Mouse (Mus musculus) midbrain, embryonic 14.5 days (tissue): Measurements from ENCODE around the gene BC025920. TPM values are rescaled to one million over a fixed set of nuclear protein-coding genes. Genes with fewer than 3 reads are reported as not detected.
A peak's percentile ranks its signal among the peaks of the same experiment; 100 is the strongest.

Experiments used
- ATAC-seq: fragments of 200-750 bp; cut with Nextera tagmentation; 2 replicates; pipeline ENCODE4 v1.8.0; 2017; ENCODE audit warnings: moderate number of reproducible peaks, moderate library complexity; ENCODE audit not compliant: low FRiP score, low TSS enrichment
- DNase-seq: peaks from one replicate; pipeline ENCODE4 v3.0.0-alpha.2; 2015
- H3K27ac ChIP-seq: fragments of 300-500 bp; sonication (generic); replicated peaks from 2 replicates; pipeline ENCODE4 v1.5.1; 2014; ENCODE audit warnings: mild to moderate bottlenecking, low read depth, low read length, moderate library complexity
- H3K27me3 ChIP-seq: fragments of 300-500 bp; sonication (generic); 2 replicates; pipeline ENCODE4 v1.6.1; 2014; ENCODE audit warnings: low read length, control low read depth, mixed read lengths; ENCODE audit not compliant: control insufficient read depth, insufficient read depth
- H3K36me3 ChIP-seq: fragments of 300-500 bp; sonication (generic); 2 replicates; pipeline ENCODE4 v1.6.1; 2014; ENCODE audit warnings: low read length, control low read depth; ENCODE audit not compliant: control insufficient read depth, insufficient read depth
- H3K4me1 ChIP-seq: fragments of 300-500 bp; sonication (generic); 2 replicates; pipeline ENCODE4 v1.6.1; 2014; ENCODE audit warnings: mild to moderate bottlenecking, antibody characterized with exemption, low read length, control low read depth; ENCODE audit not compliant: control insufficient read depth, insufficient read depth
- H3K4me2 ChIP-seq: fragments of 300-500 bp; sonication (generic); 2 replicates; pipeline ENCODE4 v1.6.1; 2014; ENCODE audit warnings: mild to moderate bottlenecking, low read length, moderate library complexity
- H3K4me3 ChIP-seq: fragments of 300-500 bp; sonication (generic); replicated peaks from 2 replicates; pipeline ENCODE4 v1.5.1; 2014; ENCODE audit warnings: low read depth, low read length
- H3K9ac ChIP-seq: fragments of 300-500 bp; sonication (generic); replicated peaks from 2 replicates; pipeline ENCODE4 v1.6.1; 2014; ENCODE audit warnings: mild to moderate bottlenecking, low read length, moderate library complexity
- H3K9me3 ChIP-seq: fragments of 300-500 bp; sonication (generic); 2 replicates; pipeline ENCODE4 v1.6.1; 2016; ENCODE audit warnings: low read length, control low read depth, mixed read lengths; ENCODE audit not compliant: control insufficient read depth
- WGBS: fragments of 180-500 bp; shearing (Covaris S2); extraction: QIAGEN DNeasy Blood & Tissue Kit; methylation state at CpG from one replicate; pipeline ENCODE4 v1.1.7; 2014; 5-methylcytosine and 5-hydroxymethylcytosine counted together
- polyA plus RNA-seq: library from polyadenylated mRNA; unstranded; fragments of >200 nt; fragmentation: Nextera tagmentation; extraction: Ambion mirVana; gene quantifications from 2 replicates; pipeline ENCODE4 v1.2.1, GENCODE M21; 2014

The BC025920 gene
- polyA plus RNA-seq, result 0.74 and 1.1 TPM in 2 replicates

- Histone ChIP-seq H3K4me1 (peaks cover 23% of the 10 kb centered on the region), H3K27me3 (peaks cover 6% of the 10 kb centered on the region; the same call in 1 of the 2 replicates), H3K9ac (peak within 1 kb of the TSS; percentile 54), H3K9me3 (no peaks in the 10 kb centered on the region), H3K36me3 (no peaks in the 10 kb centered on the region), H3K4me2 (peak within 1 kb of the TSS; percentile 85), H3K4me3 (peak within 1 kb of the TSS; percentile 49), H3K27ac (peak within 1 kb of the TSS; percentile 92)
- DNase-seq, result peak; percentile 97
- under 1% methylated on average over 39 of the region's 39 CpGs for WGBS
- ATAC-seq, result peak; percentile 89
These were observed at the start of gene BC025920 for GRCm38 (mm10) chr10:81605974-81606751. Gene BC025920 (plus strand): TSS chr10:81606270.

- WGBS, result 75% methylated on average over 3 of the region's 3 CpGs
- DNase-seq (no peak), ATAC-seq (no peak)
- no peak overlapping the region for H3K4me2 ChIP-seq
- no peaks in the 10 kb centered on the region for H3K9me3 ChIP-seq
- no peak overlapping the region for H3K27ac ChIP-seq
- no peaks in the 10 kb centered on the region for H3K27me3 ChIP-seq
- no peak overlapping the region for H3K9ac ChIP-seq
- peaks cover 12% of the 10 kb centered on the region for H3K4me1 ChIP-seq
- H3K4me3 ChIP-seq, result no peak overlapping the region
- peaks cover 2% of the 10 kb centered on the region; the same call in 1 of the 2 replicates for H3K36me3 ChIP-seq
These were observed 49.8 kb upstream of the BC025920 start for GRCm38 (mm10) chr10:81556282-81556681.

GRCm38 (mm10) chr10:81557491-81557890, 48.6 kb upstream of the BC025920 start:
- H3K4me2 ChIP-seq, result no peak overlapping the region
- H3K9me3 ChIP-seq, result no peaks in the 10 kb centered on the region
- no peak overlapping the region for H3K27ac ChIP-seq
- DNase-seq (no peak), ATAC-seq (no peak)
- no peak overlapping the region for H3K9ac ChIP-seq
- peaks cover 6% of the 10 kb centered on the region; the same call in 1 of the 2 replicates for H3K36me3 ChIP-seq
- H3K27me3 ChIP-seq, result no peaks in the 10 kb centered on the region
- H3K4me1 ChIP-seq, result peaks cover 12% of the 10 kb centered on the region
- 60% methylated on average over 1 of the region's 1 CpGs for WGBS
- H3K4me3 ChIP-seq, result no peak overlapping the region

- Histone ChIP-seq H3K4me2 (peak within 1 kb of the TSS; percentile 81), H3K9ac (peak within 1 kb of the TSS; percentile 99), H3K9me3 (no peaks in the 10 kb centered on the region), H3K4me1 (peaks cover 26% of the 10 kb centered on the region), H3K36me3 (peaks cover 17% of the 10 kb centered on the region), H3K27ac (peak within 1 kb of the TSS; percentile 89), H3K27me3 (no peaks in the 10 kb centered on the region), H3K4me3 (peak within 1 kb of the TSS; percentile 87)
- DNase-seq (peak; percentile 80), ATAC-seq (peak; percentile 66)
- 0% methylated on average over 44 of the region's 53 CpGs for WGBS
These were observed 46.9 kb upstream of the BC025920 start, which contains the start of gene Aes for GRCm38 (mm10) chr10:81559163-81559626. Gene Aes (plus strand): TSS chr10:81559488.

GRCm38 (mm10) chr10:81559627-81560539, 46.2 kb upstream of the BC025920 start:
- DNase-seq, result no peak
- Histone ChIP-seq H3K9me3 (no peaks in the 10 kb centered on the region), H3K4me2 (peak overlapping the region; percentile 81), H3K27me3 (peaks cover 2% of the 10 kb centered on the region; the same call in 1 of the 2 replicates), H3K27ac (peak overlapping the region; percentile 89), H3K4me1 (peaks cover 28% of the 10 kb centered on the region), H3K9ac (peak overlapping the region; percentile 99), H3K4me3 (peak overlapping the region; percentile 87), H3K36me3 (peaks cover 24% of the 10 kb centered on the region)
- 1% methylated on average over 36 of the region's 36 CpGs for WGBS
- peak; percentile 32 for ATAC-seq

- DNase-seq (no peak), ATAC-seq (no peak)
- Histone ChIP-seq H3K27ac (no peak overlapping the region), H3K4me3 (peak overlapping the region; percentile 87), H3K9ac (peak overlapping the region; percentile 99), H3K4me1 (peaks cover 28% of the 10 kb centered on the region), H3K27me3 (peaks cover 12% of the 10 kb centered on the region; the same call in 1 of the 2 replicates), H3K4me2 (peak overlapping the region; percentile 81), H3K9me3 (no peaks in the 10 kb centered on the region), H3K36me3 (peaks cover 34% of the 10 kb centered on the region)
- 34% methylated on average over 15 of the region's 16 CpGs for WGBS
These were observed 45.2 kb upstream of the BC025920 start for GRCm38 (mm10) chr10:81560719-81561459.

GRCm38 (mm10) chr10:81562411-81562810, 43.7 kb upstream of the BC025920 start:
- H3K9ac ChIP-seq, result no peak overlapping the region
- H3K27me3 ChIP-seq, result peaks cover 27% of the 10 kb centered on the region; the same call in 1 of the 2 replicates
- no peak overlapping the region for H3K27ac ChIP-seq
- 69% methylated on average over 6 of the region's 6 CpGs for WGBS
- H3K4me1 ChIP-seq, result peaks cover 28% of the 10 kb centered on the region
- H3K4me2 ChIP-seq, result 0 out of 2 replicates have a peak overlapping the region, but pooled peaks have one; percentile 13
- no peak overlapping the region for H3K4me3 ChIP-seq
- ATAC-seq (no peak), DNase-seq (no peak)
- no peaks in the 10 kb centered on the region for H3K9me3 ChIP-seq
- peaks cover 42% of the 10 kb centered on the region for H3K36me3 ChIP-seq

GRCm38 (mm10) chr10:81563481-81563880, 42.6 kb upstream of the BC025920 start:
- Histone ChIP-seq H3K27me3 (peaks cover 32% of the 10 kb centered on the region; the same call in 1 of the 2 replicates), H3K4me2 (peak overlapping the region; percentile 44; the same call in 1 of the 2 replicates), H3K9me3 (no peaks in the 10 kb centered on the region), H3K9ac (no peak overlapping the region), H3K27ac (no peak overlapping the region), H3K36me3 (peaks cover 42% of the 10 kb centered on the region), H3K4me1 (peaks cover 31% of the 10 kb centered on the region), H3K4me3 (no peak overlapping the region)
- DNase-seq, result no peak
- WGBS, result 54% methylated on average over 6 of the region's 6 CpGs
- no peak for ATAC-seq
